Mouse (Mus musculus) small intestine, adult 2 months (tissue): ENCODE results near the gene Zdhhc4.

ENCODE experiments used
- CTCF ChIP-seq: fragments of 200-500 bp; IDR thresholded peaks from 2 replicates; pipeline ENCODE4 v1.5.1; 2012; ENCODE audit warnings: low read depth, mild to moderate bottlenecking, control low read depth, inconsistent platforms, low read length, moderate library complexity, mixed read lengths; ENCODE audit not compliant: insufficient replicate concordance, insufficient read length; ENCODE audit errors: extremely low read depth
- POLR2A ChIP-seq: fragments of 200-500 bp; IDR thresholded peaks from 2 replicates; pipeline ENCODE4 v1.6.1; 2012; ENCODE audit warnings: low read depth, mild to moderate bottlenecking, control low read depth, inconsistent platforms, low read length, moderate library complexity

DNA sequence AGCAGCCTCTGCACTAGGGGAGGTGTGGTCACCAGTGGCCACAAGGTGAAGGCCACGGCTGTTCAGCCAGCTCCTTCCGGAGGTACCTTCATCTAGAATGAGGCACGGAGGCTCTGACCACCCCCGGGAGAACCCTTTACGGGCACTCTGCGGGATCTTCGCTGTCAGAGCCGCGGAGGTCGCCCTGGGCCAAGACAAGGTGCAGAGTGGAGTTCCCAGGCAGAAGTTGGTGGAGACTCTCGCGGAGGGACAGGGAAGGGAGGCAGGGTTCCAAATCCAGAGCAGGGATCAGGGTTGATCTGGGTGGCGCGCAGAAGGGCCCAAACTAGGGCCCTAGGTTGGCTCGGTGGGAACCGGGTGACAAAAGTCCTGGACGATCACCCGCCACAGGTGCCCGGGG is 36.2 kb downstream of the Zdhhc4 start:
- TF ChIP-seq POLR2A (no peak), CTCF (no peak)
